Mouse (Mus musculus) intestine, postnatal 0 days (tissue): ENCODE measurements around the gene Smco2. TPM values are rescaled to one million over a fixed set of nuclear protein-coding genes. Genes with fewer than 3 reads are reported as not detected.

Experiments
- ATAC-seq: fragments of 200-750 bp; cut with Nextera tagmentation; 2 replicates; pipeline ENCODE4 v1.8.0; 2017; ENCODE audit warnings: mild to moderate bottlenecking, moderate TSS enrichment, moderate library complexity
- H3K27ac ChIP-seq: fragments of 300-500 bp; sonication (generic); 2 replicates; pipeline ENCODE4 v1.5.1; 2014; ENCODE audit warnings: mild to moderate bottlenecking, low read depth, low read length, moderate library complexity
- H3K27me3 ChIP-seq: fragments of 300-500 bp; sonication (generic); replicated peaks from 2 replicates; pipeline ENCODE4 v1.6.1; 2014; ENCODE audit warnings: low read length, mixed read lengths; ENCODE audit not compliant: control insufficient read depth, insufficient read depth
- H3K36me3 ChIP-seq: fragments of 300-500 bp; sonication (generic); 2 replicates; pipeline ENCODE4 v1.6.1; 2014; ENCODE audit warnings: mild to moderate bottlenecking, moderate library complexity; ENCODE audit not compliant: control insufficient read depth, insufficient read depth
- H3K4me1 ChIP-seq: fragments of 300-500 bp; sonication (generic); replicated peaks from 2 replicates; pipeline ENCODE4 v1.6.1; 2014; ENCODE audit warnings: antibody characterized with exemption, low read length, mixed read lengths; ENCODE audit not compliant: control insufficient read depth, insufficient read depth
- H3K4me2 ChIP-seq: fragments of 300-500 bp; sonication (generic); replicated peaks from 2 replicates; pipeline ENCODE4 v1.6.1; 2014; ENCODE audit warnings: low read depth, mild to moderate bottlenecking, moderate library complexity
- H3K4me3 ChIP-seq: fragments of 300-500 bp; sonication (generic); 2 replicates; pipeline ENCODE4 v1.5.1; 2014; ENCODE audit warnings: low read depth, low read length
- H3K9ac ChIP-seq: fragments of 300-500 bp; sonication (generic); 2 replicates; pipeline ENCODE4 v1.6.1; 2014; ENCODE audit warnings: mild to moderate bottlenecking, low read depth, low read length
- H3K9me3 ChIP-seq: fragments of 300-500 bp; sonication (generic); 2 replicates; pipeline ENCODE4 v1.6.1; 2016; ENCODE audit warnings: mixed run types; ENCODE audit not compliant: control insufficient read depth
- CTCF ChIP-seq: sonication (generic); IDR thresholded peaks from 2 replicates; pipeline ENCODE4 v1.5.1; 2016; ENCODE audit warnings: low read depth, mild to moderate bottlenecking, control low read depth, antibody characterized with exemption, moderate library complexity
- WGBS: fragments of 180-500 bp; shearing (Covaris S2); extraction: QIAGEN DNeasy Blood & Tissue Kit; methylation state at CpG from one replicate; pipeline ENCODE4 v1.1.7; 2014; 5-methylcytosine and 5-hydroxymethylcytosine counted together
- polyA plus RNA-seq: library from polyadenylated mRNA; unstranded; fragments of >200 nt; fragmentation: Nextera tagmentation; extraction: Ambion mirVana; gene quantifications from 2 replicates; pipeline ENCODE4 v1.2.1, GENCODE M21; 2015

The Smco2 gene
- polyA plus RNA-seq, 1 experiment from 2014 or later: not detected

DNA sequence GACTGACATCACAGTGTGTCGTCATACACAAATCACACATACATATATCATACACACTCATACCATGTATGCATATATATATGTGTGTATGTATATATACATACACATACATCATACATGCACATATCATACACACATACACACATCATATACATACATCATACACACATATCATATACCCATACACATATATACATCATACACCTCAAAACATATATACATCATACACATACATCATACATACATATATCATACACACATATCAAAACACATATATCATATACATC, 24.5 kb upstream of the Smco2 start:
- H3K9ac ChIP-seq: no peak overlapping the region
- no peak overlapping the region for H3K4me3 ChIP-seq
- no peak for TF ChIP-seq CTCF
- H3K27ac ChIP-seq: no peak overlapping the region
- ATAC-seq: no peak
- no peaks in the 10 kb centered on the region for H3K9me3 ChIP-seq
- H3K4me2 ChIP-seq: no peak overlapping the region
- no peaks in the 10 kb centered on the region for H3K36me3 ChIP-seq
- no peaks in the 10 kb centered on the region for H3K27me3 ChIP-seq
- whole genome bisulfite sequencing: 71% methylated on average over 1 of the region's 1 CpGs
- no peaks in the 10 kb centered on the region for H3K4me1 ChIP-seq

DNA sequence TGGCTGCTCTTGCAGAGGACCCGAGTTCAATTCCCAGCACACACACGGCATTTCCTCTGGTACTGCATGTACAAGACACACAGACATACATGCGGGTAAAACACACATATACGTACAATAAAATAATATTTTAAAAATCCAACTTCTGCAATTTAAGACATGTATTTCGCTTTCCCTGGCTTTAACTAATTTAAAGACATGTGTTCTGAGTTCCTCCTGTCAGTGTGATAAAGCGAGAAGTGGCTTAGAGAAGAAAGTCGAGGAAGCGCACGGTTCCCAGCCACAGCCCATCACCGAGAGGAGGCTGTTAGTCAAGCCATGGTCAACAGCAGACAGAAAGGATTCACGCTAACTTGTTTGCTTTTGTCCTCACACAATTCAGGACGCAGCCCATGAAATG, 18.6 kb upstream of the Smco2 start:
- Histone ChIP-seq H3K4me1 (no peaks in the 10 kb centered on the region), H3K27ac (no peak overlapping the region), H3K4me3 (no peak overlapping the region), H3K27me3 (no peaks in the 10 kb centered on the region), H3K4me2 (no peak overlapping the region), H3K36me3 (no peaks in the 10 kb centered on the region), H3K9ac (no peak overlapping the region), H3K9me3 (no peaks in the 10 kb centered on the region)
- ATAC-seq: no peak
- 86% methylated on average over 12 of the region's 12 CpGs for WGBS
- TF ChIP-seq CTCF: no peak

DNA sequence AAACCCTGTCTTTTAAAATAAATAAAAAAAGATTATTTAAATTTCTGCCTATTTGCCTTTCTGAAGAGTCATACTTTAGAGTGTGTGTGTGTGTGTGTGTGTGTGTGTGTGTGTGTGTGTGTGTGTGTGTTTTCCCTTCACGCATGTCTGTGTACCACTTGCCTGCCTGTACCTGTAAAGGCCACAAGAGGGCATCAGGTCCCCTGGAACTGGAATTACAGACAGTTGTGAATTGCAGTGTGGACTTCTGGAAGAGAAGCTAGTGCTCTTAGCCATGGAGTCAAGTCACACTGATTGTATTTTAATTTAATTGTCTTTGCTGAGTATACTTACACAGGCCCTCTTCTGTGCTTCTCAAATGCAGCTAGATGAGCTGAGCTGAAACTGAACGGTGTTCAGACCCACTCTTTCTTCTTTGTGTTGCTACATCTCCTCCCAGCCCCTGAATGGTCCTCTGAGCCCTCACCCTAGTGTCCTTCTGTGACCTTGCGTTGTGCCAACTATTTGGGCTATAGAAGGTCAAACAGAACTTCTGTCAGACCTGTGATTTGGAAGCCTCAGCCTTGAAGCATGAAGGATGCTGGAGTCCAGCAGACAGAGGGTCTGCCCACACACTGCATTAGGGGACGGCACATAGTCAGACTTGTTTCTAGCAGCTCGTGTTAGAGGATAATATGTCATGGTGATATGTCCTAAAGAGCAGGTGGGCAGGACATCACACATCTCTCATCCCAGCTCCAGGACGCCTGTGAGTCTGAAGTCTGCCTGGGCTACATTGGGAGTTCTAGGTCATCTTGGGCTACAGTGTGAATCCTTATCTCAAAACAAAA, 16.2 kb upstream of the Smco2 start:
- Histone ChIP-seq H3K4me3 (no peak overlapping the region), H3K4me1 (no peaks in the 10 kb centered on the region), H3K4me2 (no peak overlapping the region), H3K27me3 (no peaks in the 10 kb centered on the region), H3K27ac (no peak overlapping the region), H3K36me3 (no peaks in the 10 kb centered on the region), H3K9me3 (no peaks in the 10 kb centered on the region), H3K9ac (no peak overlapping the region)
- 67% methylated on average over 6 of the region's 6 CpGs for WGBS
- peak; percentile 64; the same call in 1 of the 2 replicates for ATAC-seq
- TF ChIP-seq CTCF: peak; percentile 94

DNA sequence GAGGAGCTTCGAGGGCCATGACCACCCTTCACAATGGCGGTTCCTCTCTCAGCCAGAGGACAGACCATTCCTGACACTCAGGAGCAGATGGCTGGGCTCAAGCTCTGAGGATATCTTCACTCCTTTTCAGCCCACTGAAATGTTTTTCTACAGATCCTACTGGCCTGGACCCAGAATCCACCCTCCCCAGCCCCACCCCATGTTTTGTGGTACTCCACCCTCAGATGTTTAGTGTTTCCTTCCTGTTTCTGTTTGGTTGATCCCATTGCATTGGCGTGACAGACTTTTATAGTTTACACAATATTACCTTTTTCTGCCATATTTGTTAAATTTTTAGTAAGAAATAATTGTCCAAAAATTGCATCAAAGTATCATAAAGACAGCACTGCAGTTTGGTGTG, 15.6 kb upstream of the Smco2 start:
- Histone ChIP-seq H3K9me3 (no peaks in the 10 kb centered on the region), H3K4me2 (no peak overlapping the region), H3K36me3 (no peaks in the 10 kb centered on the region), H3K27me3 (no peaks in the 10 kb centered on the region), H3K4me1 (no peaks in the 10 kb centered on the region), H3K27ac (no peak overlapping the region), H3K9ac (no peak overlapping the region), H3K4me3 (no peak overlapping the region)
- ATAC-seq: no peak
- WGBS: 71% methylated on average over 3 of the region's 3 CpGs
- no peak for TF ChIP-seq CTCF

DNA sequence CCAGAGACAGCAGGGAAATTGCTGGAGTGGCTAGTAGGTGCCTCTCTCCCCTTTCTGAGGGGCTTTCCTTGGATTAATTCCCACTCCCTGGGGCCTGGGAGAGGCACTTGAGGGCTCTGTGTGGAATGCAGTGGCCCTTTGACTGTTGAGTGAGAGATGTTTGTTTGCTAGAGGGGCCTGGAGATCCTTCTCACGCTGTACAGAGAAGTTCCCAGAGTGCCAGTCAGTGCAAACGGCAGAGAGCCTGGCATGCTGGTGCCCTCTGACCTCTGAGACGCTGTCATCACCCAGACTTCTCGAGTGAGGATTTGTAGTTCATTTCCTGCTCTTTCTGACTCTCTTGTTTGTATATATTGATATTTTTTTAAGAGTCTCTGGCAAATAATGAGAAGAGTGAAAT, 14.1 kb upstream of the Smco2 start:
- TF ChIP-seq CTCF: no peak
- H3K4me3 ChIP-seq: no peak overlapping the region

DNA sequence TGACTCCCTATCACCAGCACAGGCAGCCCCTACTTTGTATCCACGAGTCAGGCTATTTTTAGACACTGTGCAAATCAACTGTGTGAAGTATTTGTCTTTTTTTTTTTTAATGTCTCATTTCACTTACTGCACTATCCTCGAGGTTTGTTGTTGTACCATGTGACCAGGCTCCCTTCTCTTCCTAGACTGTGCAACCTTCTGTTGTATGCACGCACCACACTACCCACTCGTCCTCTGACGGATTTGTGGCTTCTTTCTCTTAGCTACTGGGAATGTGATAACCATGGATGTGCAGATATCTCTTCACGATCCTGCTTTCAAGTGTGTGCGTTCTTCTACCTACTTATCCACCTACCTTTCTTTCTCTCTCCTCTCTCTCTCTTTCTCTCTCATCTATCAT, 12.6 kb upstream of the Smco2 start:
- WGBS: 68% methylated on average over 7 of the region's 7 CpGs
- no peak for ATAC-seq
- Histone ChIP-seq H3K9ac (no peak overlapping the region), H3K4me2 (no peak overlapping the region), H3K36me3 (no peaks in the 10 kb centered on the region), H3K27me3 (no peaks in the 10 kb centered on the region), H3K4me1 (no peaks in the 10 kb centered on the region), H3K4me3 (no peak overlapping the region), H3K9me3 (no peaks in the 10 kb centered on the region), H3K27ac (no peak overlapping the region)
- TF ChIP-seq CTCF: no peak

More for the DNA sequence above, 14.1 kb upstream of the Smco2 start:
- ATAC-seq: no peak
- no peak overlapping the region for H3K4me2 ChIP-seq
- no peaks in the 10 kb centered on the region for H3K27me3 ChIP-seq
- H3K36me3 ChIP-seq: no peaks in the 10 kb centered on the region
- H3K9ac ChIP-seq: no peak overlapping the region
- no peak overlapping the region for H3K27ac ChIP-seq
- H3K4me1 ChIP-seq: no peaks in the 10 kb centered on the region
- 16% methylated on average over 4 of the region's 4 CpGs for WGBS
- no peaks in the 10 kb centered on the region for H3K9me3 ChIP-seq

DNA sequence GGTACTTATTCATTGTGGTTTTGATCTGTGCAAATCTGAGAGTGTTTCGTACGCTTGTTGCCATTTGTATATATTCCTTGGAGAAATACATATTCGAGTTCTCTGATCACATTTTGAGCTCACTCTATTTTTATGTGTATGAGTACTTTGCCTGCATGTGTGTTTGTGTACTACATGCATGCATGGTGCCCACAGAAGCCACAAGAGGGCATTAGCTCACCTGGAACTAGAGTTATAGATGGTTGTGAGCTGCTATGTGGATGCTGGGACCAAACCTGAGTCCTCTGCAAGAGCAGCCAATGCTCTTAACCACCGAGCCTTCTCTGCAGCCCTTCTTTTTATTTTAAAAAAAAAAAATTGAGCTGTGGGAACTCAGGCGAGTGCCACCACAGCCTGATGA, 11.5 kb upstream of the Smco2 start:
- no peak for ATAC-seq
- peak; percentile 23 for TF ChIP-seq CTCF
- Histone ChIP-seq H3K27ac (no peak overlapping the region), H3K4me3 (no peak overlapping the region), H3K9me3 (no peaks in the 10 kb centered on the region), H3K9ac (no peak overlapping the region), H3K4me2 (no peak overlapping the region), H3K27me3 (no peaks in the 10 kb centered on the region), H3K4me1 (no peaks in the 10 kb centered on the region), H3K36me3 (no peaks in the 10 kb centered on the region)
- WGBS: 93% methylated on average over 5 of the region's 5 CpGs
